Mouse (Mus musculus) kidney, embryonic 15.5 days (tissue): ENCODE results near the gene Paxbp1. TPM values are rescaled to one million over a fixed set of nuclear protein-coding genes. Genes with fewer than 3 reads are reported as not detected.

Source experiments
- ATAC-seq: fragments of 200-750 bp; cut with Nextera tagmentation; replicated peaks from 2 replicates; pipeline ENCODE4 v1.8.0; 2017; ENCODE audit warnings: moderate TSS enrichment; ENCODE audit not compliant: low FRiP score
- H3K27ac ChIP-seq: fragments of 300-500 bp; sonication (generic); 2 replicates; pipeline ENCODE4 v1.5.1; 2015; ENCODE audit warnings: mild to moderate bottlenecking, inconsistent platforms
- H3K27me3 ChIP-seq: fragments of 300-500 bp; sonication (generic); 2 replicates; pipeline ENCODE4 v1.6.1; 2015; ENCODE audit warnings: inconsistent platforms
- H3K36me3 ChIP-seq: fragments of 300-500 bp; sonication (generic); 2 replicates; pipeline ENCODE4 v1.6.1; 2015; ENCODE audit warnings: inconsistent platforms
- H3K4me1 ChIP-seq: fragments of 300-500 bp; sonication (generic); 2 replicates; pipeline ENCODE4 v1.6.1; 2015; ENCODE audit warnings: inconsistent platforms
- H3K4me2 ChIP-seq: fragments of 300-500 bp; sonication (generic); 2 replicates; pipeline ENCODE4 v1.6.1; 2015; ENCODE audit warnings: moderate library complexity, mild to moderate bottlenecking, inconsistent platforms
- H3K4me3 ChIP-seq: fragments of 300-500 bp; sonication (generic); replicated peaks from 2 replicates; pipeline ENCODE4 v1.5.1; 2015; ENCODE audit warnings: mild to moderate bottlenecking, inconsistent platforms
- H3K9ac ChIP-seq: fragments of 300-500 bp; sonication (generic); 2 replicates; pipeline ENCODE4 v1.6.1; 2015; ENCODE audit warnings: mild to moderate bottlenecking, inconsistent platforms
- H3K9me3 ChIP-seq: fragments of 300-500 bp; sonication (generic); replicated peaks from 2 replicates; pipeline ENCODE4 v1.6.1; 2016; ENCODE audit warnings: inconsistent platforms
- WGBS: fragments of 180-500 bp; shearing (Covaris S2); methylation state at CpG from one replicate; pipeline ENCODE4 v1.1.7; 2015; ENCODE audit warnings: mixed read lengths; 5-methylcytosine and 5-hydroxymethylcytosine counted together
- polyA plus RNA-seq: library from polyadenylated mRNA; unstranded; fragments of >200 nt; fragmentation: Nextera tagmentation; extraction: Ambion mirVana; gene quantifications from 2 replicates; pipeline ENCODE4 v1.2.1, GENCODE M21; 2015

Gene Paxbp1
- polyA plus RNA-seq, 1 experiment from 2014 or later: 52.8 TPM

DNA sequence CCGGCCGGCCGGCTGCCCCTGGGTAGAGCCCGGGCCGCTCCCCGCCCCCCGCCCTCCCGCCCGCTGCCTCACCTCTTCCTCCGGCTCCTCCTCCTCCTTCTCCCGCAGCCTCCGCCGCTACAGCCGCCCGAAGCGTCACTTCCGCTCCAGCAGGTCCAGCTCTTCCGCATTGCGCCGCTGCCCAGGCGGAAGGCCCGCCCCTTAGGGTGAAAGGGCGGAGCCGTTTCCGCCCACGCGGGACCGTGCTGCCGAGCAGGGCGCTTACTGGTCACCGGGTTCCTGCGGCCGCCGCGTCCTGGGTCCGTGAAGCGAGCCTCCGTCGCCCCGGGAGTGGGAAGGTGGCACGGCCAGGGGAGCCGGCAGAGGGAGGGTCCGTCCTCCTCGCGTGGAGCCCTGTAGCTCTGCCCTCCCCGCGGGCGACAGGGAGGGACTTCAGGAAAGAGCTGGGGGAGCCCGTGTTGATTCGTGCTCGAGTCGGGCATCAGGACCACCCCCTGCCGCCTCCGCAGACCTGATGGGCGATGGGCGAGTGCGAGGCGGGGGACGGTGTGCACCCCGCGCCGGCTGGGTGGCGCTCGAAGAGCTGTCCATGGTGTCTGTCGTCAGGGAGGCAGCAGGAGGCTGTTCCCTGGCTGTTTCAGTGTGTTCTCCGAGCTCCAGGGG is 33.2 kb downstream of the Paxbp1 start, which contains the start of gene Synj1:
TSS of gene Synj1 (minus strand) at position 288 of the 663 bp plus-strand sequence.
- peaks cover 24% of the 10 kb centered on the region for H3K36me3 ChIP-seq
- no peaks in the 10 kb centered on the region for H3K27me3 ChIP-seq
- peak within 1 kb of the TSS; percentile 66 for H3K4me2 ChIP-seq
- under 1% methylated on average over 65 of the region's 66 CpGs for WGBS
- H3K9ac ChIP-seq: peak within 1 kb of the TSS; percentile 85
- peak within 1 kb of the TSS; percentile 83 for H3K4me3 ChIP-seq
- peaks cover 19% of the 10 kb centered on the region for H3K4me1 ChIP-seq
- H3K9me3 ChIP-seq: no peaks in the 10 kb centered on the region
- peak within 1 kb of the TSS; percentile 94 for H3K27ac ChIP-seq
- peak; percentile 96 for ATAC-seq

DNA sequence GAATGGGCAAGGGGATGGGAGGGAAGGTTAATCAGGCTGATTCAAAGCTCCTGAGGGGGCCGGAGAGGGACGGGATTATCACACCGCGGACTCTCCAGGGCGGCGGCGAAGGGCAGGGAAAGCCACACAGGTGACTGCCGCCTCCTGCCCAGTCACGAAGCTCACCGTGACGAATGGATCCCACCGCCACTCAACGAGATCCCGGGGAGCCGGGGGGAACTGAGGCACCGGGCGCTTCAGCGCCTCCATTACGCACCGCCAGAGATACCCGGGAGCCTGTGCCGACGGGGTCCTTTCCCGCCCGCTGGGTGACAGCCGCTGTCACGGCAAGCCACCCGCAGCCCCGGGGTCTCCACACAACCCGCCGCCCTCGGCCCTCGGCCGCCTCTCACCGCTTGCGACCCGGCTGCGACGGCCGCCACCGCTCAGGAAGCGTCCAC is 33.7 kb downstream of the Paxbp1 start:
- ATAC-seq: peak; percentile 58

DNA sequence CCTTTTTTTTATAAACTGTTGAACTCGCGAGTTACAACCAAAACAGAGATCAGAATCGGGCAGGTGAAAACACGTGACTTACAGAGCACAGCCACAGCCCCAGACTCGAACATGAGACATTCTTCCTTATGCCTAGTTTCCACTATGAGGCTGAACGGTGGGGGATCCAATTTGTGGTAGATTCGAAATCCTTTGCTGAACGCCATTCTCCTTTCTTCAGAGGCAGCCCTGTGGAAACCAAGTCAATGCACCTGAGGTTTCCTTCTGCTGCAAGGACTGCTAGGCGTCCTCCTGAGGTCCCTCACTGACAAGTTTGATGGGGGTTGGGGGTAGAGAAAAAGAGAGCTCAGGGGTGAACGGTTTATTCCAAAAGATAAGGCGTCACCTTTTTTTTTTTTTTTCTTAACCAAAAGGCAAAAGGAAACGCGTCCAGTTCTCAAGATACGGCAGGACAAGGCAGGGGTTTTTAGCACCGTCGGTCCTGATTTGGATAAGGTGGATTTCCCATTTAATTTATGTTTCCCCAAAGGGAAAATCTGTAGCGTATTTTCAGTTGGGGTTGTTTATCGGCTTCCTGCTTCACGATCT is 34.3 kb downstream of the Paxbp1 start:
- Histone ChIP-seq H3K9ac (peak overlapping the region; percentile 85), H3K36me3 (peaks cover 12% of the 10 kb centered on the region), H3K27me3 (no peaks in the 10 kb centered on the region), H3K9me3 (no peaks in the 10 kb centered on the region), H3K4me3 (peak overlapping the region; percentile 83), H3K4me1 (peaks cover 19% of the 10 kb centered on the region), H3K27ac (peak overlapping the region; percentile 94), H3K4me2 (peak overlapping the region; percentile 66)
- ATAC-seq: no peak
- under 1% methylated on average over 19 of the region's 19 CpGs for WGBS

More for the DNA sequence above, 33.7 kb downstream of the Paxbp1 start:
- Histone ChIP-seq H3K4me3 (peak overlapping the region; percentile 83), H3K36me3 (peaks cover 18% of the 10 kb centered on the region), H3K4me1 (peaks cover 19% of the 10 kb centered on the region), H3K4me2 (peak overlapping the region; percentile 66), H3K9ac (peak overlapping the region; percentile 85), H3K9me3 (no peaks in the 10 kb centered on the region), H3K27me3 (no peaks in the 10 kb centered on the region), H3K27ac (peak overlapping the region; percentile 94)
- WGBS: under 1% methylated on average over 42 of the region's 42 CpGs

DNA sequence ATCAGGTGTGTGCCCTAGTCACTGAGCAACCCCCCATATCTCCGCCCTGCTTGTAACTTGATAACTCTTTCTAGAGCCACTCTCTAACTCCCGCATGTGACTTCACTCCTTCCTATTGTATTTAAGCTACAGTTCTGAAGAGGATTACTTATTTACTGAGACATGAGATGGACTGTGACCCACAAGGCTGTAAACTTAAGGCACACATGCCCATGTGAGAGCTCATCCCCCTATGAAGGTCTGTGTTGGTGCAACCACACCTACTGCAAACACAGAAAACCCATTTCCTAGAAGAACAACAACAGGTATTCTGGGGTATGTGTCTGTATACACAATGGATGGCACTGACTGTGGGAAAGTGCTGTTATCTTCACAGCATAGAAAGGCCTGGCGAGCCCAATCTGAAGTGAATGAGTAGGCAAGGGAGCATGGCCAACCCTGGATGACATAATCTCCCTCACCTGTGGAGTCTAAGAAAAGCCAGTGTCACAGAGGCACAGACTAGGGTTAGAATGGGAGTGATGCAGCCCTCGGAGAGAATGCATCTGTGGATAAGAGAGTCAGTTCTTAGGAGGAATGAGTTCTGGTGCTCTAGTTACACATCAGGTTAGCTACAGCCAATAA is 39.3 kb downstream of the Paxbp1 start:
- Histone ChIP-seq H3K9me3 (no peaks in the 10 kb centered on the region), H3K36me3 (no peaks in the 10 kb centered on the region), H3K9ac (no peak overlapping the region), H3K4me1 (peaks cover 8% of the 10 kb centered on the region), H3K27me3 (no peaks in the 10 kb centered on the region), H3K4me3 (no peak overlapping the region), H3K27ac (no peak overlapping the region), H3K4me2 (no peak overlapping the region)
- 77% methylated on average over 4 of the region's 4 CpGs for WGBS
- ATAC-seq: 0 out of 2 replicates have a peak, but pooled peaks have one; percentile 29

DNA sequence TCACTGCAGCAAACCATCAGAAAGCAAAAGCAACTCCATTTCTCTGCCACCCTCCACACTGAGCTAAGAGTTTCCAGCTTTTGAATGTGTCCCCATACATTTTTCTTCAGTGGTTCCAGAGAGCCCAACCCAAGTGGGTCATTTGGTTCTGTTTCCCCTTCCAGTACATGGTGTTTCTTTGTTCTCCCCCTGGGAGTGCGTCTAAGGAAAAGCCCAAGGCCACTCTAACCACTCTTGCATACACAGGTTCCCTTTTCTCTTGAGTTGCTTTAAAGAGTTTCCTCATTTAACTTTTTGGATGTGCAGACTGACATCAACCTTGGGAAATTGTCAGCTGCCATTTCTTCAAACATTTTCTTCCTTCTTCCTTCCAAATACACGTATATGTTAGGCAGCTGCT is 43.2 kb downstream of the Paxbp1 start:
- WGBS: 89% methylated on average over 2 of the region's 2 CpGs
- H3K27ac ChIP-seq: no peak overlapping the region

DNA sequence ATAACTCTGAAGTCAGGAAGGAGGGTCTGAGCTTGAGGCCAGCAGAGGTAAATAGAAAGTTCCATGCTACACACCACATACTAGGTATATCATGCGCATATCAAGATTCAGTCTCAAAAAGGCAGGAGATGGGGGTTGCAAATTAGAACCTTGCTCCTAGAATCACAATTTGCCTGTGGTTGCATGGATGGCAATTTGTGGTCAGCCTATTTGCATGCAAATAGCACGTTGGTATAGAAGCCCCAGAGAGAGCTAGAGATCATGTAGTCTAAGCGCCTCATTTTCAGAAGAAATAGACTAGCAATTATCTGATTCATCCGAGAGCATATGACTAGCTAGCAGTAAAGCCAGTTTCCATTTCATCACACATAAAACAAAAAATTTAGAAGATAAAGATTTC is 44.5 kb downstream of the Paxbp1 start:
- Histone ChIP-seq H3K27me3 (no peaks in the 10 kb centered on the region), H3K27ac (no peak overlapping the region), H3K36me3 (no peaks in the 10 kb centered on the region), H3K9me3 (no peaks in the 10 kb centered on the region), H3K9ac (no peak overlapping the region), H3K4me2 (no peak overlapping the region), H3K4me3 (no peak overlapping the region), H3K4me1 (peaks cover 5% of the 10 kb centered on the region; the same call in 1 of the 2 replicates)
- no peak for ATAC-seq
- WGBS: 80% methylated on average over 4 of the region's 4 CpGs

More for the DNA sequence above, 43.2 kb downstream of the Paxbp1 start:
- H3K9me3 ChIP-seq: no peaks in the 10 kb centered on the region
- H3K9ac ChIP-seq: no peak overlapping the region
- H3K4me3 ChIP-seq: no peak overlapping the region
- H3K36me3 ChIP-seq: no peaks in the 10 kb centered on the region
- H3K4me1 ChIP-seq: no peaks in the 10 kb centered on the region
- ATAC-seq: no peak
- no peaks in the 10 kb centered on the region for H3K27me3 ChIP-seq
- H3K4me2 ChIP-seq: no peak overlapping the region

DNA sequence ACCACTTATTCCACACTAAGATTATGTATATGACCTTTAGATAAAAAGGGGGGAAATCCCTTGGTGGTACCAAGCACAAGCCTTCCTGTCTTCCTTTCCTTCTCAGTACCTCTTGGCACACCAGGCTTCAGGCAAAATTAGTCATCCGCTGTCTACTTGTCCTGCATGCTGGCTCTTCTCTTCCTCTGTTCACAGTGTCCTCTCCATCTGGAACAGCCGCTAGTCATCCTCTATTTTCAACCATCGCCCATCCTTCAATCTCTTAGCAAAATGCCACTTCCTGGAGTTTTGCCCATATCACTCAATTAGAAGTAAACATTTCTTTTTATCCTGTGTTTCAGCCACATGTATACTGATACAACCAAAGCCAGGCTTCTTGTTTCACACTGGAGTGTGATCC is 46.5 kb downstream of the Paxbp1 start:
- H3K4me3 ChIP-seq: no peak overlapping the region
- no peak overlapping the region for H3K9ac ChIP-seq
- no peak overlapping the region for H3K4me2 ChIP-seq
- H3K27me3 ChIP-seq: no peaks in the 10 kb centered on the region
- no peak overlapping the region for H3K27ac ChIP-seq
- no peak for ATAC-seq
- H3K36me3 ChIP-seq: no peaks in the 10 kb centered on the region; the same call in 1 of the 2 replicates
- 92% methylated on average over 3 of the region's 3 CpGs for WGBS
- H3K4me1 ChIP-seq: peaks cover 5% of the 10 kb centered on the region; the same call in 1 of the 2 replicates
- H3K9me3 ChIP-seq: no peaks in the 10 kb centered on the region

DNA sequence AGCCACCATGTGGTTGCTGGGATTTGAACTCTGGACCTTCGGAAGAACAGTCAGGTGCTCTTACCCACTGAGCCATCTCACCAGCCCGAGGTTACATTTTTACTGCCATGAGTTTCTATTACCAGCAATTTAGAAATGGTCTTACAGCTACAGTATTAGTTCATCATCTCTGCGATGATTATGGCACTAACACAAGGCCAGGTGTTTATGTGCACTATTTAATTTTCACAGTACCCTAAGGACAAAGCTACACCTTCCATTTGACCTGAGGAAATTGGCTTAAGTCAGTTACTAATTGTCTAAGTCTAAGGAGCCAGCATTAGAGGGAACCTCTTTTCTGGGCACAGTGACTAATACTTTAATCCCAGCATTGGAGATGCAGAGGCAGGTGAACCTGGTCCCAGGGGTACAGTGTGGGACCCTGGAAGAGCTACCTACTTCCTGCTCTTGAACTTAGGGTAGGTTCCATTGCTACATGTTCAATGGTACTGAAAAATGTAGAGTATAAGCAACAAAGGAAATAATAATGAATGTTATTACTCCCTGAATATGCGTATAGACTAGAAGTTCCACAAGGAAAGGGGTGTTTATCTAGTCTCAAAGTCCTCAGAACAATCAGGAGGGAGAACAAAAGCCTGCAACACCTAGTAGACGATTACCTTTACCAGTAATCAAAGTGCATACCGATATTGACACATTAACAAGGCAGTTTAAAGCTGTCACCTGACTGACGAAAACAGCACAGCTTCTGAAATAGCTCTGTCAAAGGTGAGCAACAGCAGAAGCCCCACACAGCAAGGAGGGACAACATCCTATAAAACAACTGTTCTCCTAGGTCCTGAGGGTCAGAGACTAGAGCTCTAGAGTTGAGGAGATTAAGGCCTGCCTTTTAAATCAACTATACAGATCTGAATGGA is 47.8 kb downstream of the Paxbp1 start:
- no peaks in the 10 kb centered on the region for H3K9me3 ChIP-seq
- H3K4me3 ChIP-seq: no peak overlapping the region
- 74% methylated on average over 7 of the region's 7 CpGs for WGBS
- H3K36me3 ChIP-seq: no peaks in the 10 kb centered on the region; the same call in 1 of the 2 replicates
- peaks cover 5% of the 10 kb centered on the region; the same call in 1 of the 2 replicates for H3K4me1 ChIP-seq
- H3K4me2 ChIP-seq: no peak overlapping the region
- H3K9ac ChIP-seq: no peak overlapping the region
- H3K27me3 ChIP-seq: no peaks in the 10 kb centered on the region
- 0 out of 2 replicates have a peak overlapping the region, but pooled peaks have one; percentile 22 for H3K27ac ChIP-seq
- no peak for ATAC-seq

DNA sequence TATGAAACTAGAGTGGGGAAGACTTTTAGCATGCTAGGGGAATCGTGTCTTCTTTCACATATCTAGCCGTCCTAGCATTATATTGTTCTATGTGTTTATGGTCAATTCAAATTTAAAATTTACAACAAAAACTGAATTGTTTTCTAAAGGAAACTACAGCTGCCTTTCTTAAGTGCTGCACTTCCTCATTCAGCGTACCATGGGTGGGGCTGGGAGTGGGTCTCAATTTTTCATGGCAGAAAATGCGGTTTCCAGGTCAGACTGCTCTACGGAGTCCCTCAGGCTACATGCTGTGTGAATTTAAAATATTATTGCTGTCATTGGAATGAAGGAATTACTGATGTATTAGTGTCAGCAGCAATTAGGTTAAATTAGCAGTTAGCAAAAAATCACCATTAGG is 48.8 kb downstream of the Paxbp1 start:
- no peak overlapping the region for H3K9ac ChIP-seq
- peaks cover 5% of the 10 kb centered on the region; the same call in 1 of the 2 replicates for H3K4me1 ChIP-seq
- no peak overlapping the region for H3K4me2 ChIP-seq
- H3K9me3 ChIP-seq: no peaks in the 10 kb centered on the region
- no peaks in the 10 kb centered on the region for H3K27me3 ChIP-seq
- H3K36me3 ChIP-seq: peaks cover 7% of the 10 kb centered on the region
- H3K27ac ChIP-seq: no peak overlapping the region
- no peak for ATAC-seq
- 73% methylated on average over 5 of the region's 5 CpGs for WGBS
- H3K4me3 ChIP-seq: no peak overlapping the region

DNA sequence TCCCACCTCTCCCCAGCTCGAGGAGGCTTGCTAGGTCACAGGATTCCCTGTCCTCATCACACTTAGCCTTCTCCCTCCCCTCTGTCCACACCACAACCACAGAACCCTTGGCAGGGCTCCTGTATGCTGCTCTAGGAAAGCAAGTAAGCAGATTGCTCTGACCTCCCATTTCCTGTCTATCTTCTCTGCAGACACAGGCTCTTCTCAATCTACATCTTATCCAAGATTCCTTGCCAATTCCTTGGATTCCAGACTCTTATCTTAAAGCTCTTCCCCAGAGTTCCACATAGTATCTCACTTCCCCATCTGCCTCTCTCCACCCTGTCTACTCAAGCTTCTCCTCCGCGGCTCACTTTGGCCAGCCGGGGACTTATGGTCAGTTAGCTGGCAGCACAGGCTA is 49.3 kb downstream of the Paxbp1 start:
- Histone ChIP-seq H3K27me3 (no peaks in the 10 kb centered on the region), H3K27ac (no peak overlapping the region), H3K4me1 (peaks cover 5% of the 10 kb centered on the region; the same call in 1 of the 2 replicates), H3K36me3 (peaks cover 7% of the 10 kb centered on the region), H3K4me3 (no peak overlapping the region), H3K9me3 (no peaks in the 10 kb centered on the region), H3K9ac (no peak overlapping the region), H3K4me2 (no peak overlapping the region)
- WGBS: 34% methylated on average over 4 of the region's 4 CpGs
- ATAC-seq: no peak

DNA sequence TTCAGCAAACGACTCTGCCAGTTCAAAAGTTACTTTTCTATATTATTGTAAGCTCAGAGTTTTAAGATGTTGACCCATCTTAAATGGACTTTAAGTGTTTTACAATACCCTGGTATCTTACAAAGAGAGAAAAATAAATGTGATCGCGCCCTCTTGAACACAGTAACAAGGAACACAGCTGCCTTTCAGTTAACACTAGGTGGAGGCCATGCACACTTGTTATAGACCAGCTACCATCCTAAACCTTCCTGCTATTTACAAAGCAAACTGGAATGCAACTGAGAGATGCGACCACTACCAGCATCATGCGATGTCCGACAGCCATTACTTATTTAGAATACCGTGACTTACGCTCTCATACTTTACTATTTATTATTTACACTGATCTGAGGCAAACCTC is 55.2 kb downstream of the Paxbp1 start:
- no peak overlapping the region for H3K9ac ChIP-seq
- WGBS: 94% methylated on average over 8 of the region's 8 CpGs
- peaks cover 24% of the 10 kb centered on the region for H3K36me3 ChIP-seq
- H3K4me1 ChIP-seq: no peaks in the 10 kb centered on the region
- no peak overlapping the region for H3K4me2 ChIP-seq
- no peak for ATAC-seq
- H3K27ac ChIP-seq: no peak overlapping the region
- no peaks in the 10 kb centered on the region for H3K27me3 ChIP-seq
- H3K9me3 ChIP-seq: no peaks in the 10 kb centered on the region
- H3K4me3 ChIP-seq: no peak overlapping the region
